Mouse (Mus musculus): ENCODE data around the gene Gm37240. TPM values are rescaled to one million over a fixed set of nuclear protein-coding genes. Genes with fewer than 3 reads are reported as not detected.

The Gm37240 gene
- total RNA-seq, 2 experiments from 2014 or later: 0.66 to 1.3 TPM

DNA sequence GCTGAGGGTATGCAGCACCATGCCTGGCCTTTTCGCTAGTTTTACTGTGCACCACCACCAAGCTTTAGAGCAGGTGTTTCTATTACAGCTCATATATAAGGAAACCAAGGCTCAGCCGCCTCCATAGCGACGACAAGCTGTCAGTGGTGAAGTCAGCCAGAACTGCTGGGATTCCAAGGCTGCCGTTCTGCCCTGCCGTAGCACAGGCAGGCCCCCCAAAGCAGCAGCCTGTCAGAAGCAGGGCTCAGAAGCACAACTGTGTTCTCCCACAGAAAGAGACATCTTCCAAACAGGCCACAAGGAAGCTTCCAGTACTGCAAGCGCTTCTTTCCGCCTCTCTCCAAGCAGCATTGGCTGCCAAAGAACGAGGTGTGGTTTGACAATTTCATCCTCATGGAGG is 871.7 kb downstream of the Gm37240 start:
- DNase-seq (ENCODE audit: low spot score in 2 of 2): peak; percentile 71 to 75

DNA sequence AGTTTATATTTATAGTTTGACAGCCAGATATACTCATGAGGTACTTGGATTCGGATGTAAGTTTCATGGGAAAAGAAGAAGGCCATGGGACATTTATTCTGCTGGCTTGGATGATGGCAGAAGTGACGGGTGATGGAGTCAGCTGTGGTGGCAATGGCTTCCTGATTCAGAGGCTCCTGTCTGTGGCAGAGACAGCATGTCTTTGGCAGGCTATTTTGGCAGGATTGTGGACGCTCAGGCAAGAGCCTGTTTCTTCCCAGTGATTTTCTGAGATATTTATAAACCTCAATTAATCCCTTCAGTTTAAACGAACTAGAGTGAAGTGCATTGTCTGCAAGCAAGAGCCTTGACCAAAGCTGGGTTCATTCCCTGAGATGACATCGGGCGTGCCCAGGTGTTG is 874.4 kb downstream of the Gm37240 start:
- DNase-seq (ENCODE audit: low spot score in 2 of 2): no peak
- intact Hi-C loops (cut with DNase I): no loop called here

More for the DNA sequence above, 871.7 kb downstream of the Gm37240 start:
- intact Hi-C loops (cut with DNase I): loop anchor here (5.0 kb wide), 2 partner anchors 58 to 557 kb away; partner anchors contain the start of gene Gatb

DNA sequence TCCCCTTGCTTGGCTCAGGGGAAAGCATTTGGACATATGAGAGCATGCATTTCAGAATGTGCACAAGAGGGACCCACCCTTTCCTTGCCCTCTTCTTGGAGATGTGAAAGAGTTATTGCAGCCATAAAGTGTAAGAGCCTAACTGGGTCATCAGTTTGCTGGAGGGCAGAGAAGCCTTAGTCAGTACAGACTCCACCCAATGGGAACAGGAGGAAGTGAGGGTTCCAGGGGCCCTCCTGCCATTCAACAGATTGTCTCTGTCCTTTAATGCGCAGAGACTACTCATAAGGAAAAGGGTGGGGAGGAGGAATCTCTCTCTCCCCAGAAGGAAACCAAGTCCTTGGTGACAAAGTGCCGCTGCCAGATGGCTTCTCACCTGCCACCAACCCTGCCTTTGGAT is 882.1 kb downstream of the Gm37240 start:
- intact Hi-C loops (cut with DNase I): no loop called here
- DNase-seq (ENCODE audit: low spot score in 2 of 2): no peak

DNA sequence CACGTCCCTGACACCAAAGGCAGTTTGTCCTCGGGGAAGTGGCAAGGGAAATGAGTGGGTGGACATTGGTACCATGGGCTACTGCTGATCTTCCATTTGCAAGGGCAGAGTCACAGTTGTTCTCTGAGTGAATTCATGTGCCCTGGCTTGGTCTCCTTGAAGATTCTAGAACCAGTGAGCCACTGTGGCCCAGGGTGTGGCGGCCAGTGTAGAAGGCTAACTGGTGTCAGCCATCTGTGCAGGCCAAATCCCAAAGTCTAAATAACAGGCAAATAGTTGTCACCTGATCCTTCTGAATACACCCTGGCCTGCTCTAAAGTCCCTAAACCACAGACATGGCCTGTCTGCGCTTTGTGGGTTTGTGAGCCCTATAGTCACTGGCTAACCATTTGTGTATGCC is 898.4 kb downstream of the Gm37240 start:
- no peak for DNase-seq (ENCODE audit: low spot score in 2 of 2)
- intact Hi-C loops (cut with DNase I): loop anchor here (5.0 kb wide), 1 partner anchor 33 kb away; no protein-coding TSS in a partner anchor

DNA sequence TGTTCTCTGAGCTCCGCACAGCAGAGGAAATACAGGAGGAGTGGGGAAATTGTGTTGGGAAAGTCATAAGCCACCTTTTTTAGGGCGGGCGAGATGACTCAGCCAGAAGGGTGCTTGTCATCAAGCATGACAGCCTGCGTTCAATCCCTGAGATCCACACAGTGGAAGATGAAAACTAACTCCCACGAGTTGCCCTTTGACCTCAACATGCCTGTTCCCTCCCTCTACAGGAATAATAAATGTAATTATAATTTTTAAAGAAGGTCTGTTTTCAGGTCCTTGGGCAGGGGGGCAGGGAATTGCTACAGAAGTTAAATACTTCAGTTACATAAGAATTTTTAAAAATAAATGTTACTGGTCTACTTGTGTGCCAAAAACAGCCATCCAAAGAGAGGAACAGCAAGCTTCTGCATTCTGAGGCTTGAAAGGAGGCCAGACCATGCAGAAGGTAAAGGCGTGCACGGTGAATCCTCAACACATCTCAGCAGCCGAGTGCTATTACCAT is 902.1 kb downstream of the Gm37240 start:
- DNase-seq (ENCODE audit: low spot score in 2 of 2): peak; percentile 76 to 77
- intact Hi-C loops (cut with DNase I): loop anchor here (5.0 kb wide), 1 partner anchor 37 kb away; no protein-coding TSS in a partner anchor

DNA sequence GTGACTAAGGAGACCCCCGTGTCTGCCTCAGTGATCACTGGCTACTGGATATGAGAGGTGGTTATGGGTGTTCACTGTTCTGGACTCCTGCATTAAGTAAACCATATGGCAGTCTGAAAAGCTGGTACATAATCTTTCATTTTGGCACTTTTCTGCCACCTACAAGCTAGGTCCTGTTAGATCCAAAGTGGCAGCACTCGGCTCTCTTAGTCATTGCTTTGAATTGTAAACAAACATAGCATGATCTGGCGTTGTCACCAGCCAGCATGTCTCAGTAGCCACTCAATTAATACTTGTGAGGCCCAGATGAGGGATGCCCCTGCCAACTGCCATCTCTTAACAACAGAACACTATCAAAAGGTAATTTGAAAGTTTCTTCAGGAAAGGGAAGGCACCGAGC is 904.6 kb downstream of the Gm37240 start:
- intact Hi-C loops (cut with DNase I): no loop called here
- peak in 1 of 2 experiments; percentile 40 for DNase-seq (ENCODE audit: low spot score in 2 of 2)

DNA sequence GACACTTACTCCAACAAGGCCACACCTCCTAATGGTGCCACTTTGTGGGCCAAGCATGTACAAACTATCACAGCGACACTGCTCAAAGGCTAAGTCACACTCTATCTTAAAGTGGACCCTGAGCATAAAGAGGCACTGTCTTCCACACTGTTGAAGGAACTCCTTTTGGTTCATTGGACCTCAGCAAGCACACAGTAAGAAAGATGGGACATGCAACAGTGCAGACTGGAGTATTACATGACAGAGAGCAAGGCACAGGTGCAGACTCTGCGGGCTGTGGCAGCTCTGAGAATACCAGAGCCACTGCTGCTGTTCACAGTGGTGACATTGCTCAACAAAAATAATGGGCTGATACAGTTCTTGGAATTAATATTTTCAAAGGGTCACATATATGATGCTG is 907.2 kb downstream of the Gm37240 start:
- peak in 1 of 2 experiments; percentile 30 for DNase-seq (ENCODE audit: low spot score in 2 of 2)
- intact Hi-C loops (cut with DNase I): no loop called here

DNA sequence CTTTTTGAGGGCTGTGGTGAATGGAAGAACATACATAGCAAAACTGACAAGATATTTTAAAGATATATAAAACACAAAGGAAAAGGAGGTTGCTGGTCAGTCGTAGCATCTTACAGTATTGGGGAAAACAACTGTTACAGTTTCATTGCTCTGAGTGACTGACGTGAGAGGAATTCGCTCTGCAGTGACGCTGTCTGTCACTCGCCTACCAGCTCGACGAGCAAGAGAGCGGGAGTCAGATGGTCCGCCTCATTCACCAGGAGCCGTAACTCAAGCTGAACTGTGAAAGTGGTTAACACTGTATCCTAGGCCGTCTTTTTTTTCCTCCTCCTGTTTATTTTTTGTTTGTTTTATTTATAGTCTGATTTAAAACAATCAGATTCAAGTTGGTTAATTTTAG is 908.6 kb downstream of the Gm37240 start:
- DNase-seq (ENCODE audit: low spot score in 2 of 2): peak in 1 of 2 experiments; percentile 2
- intact Hi-C loops (cut with DNase I): no loop called here

DNA sequence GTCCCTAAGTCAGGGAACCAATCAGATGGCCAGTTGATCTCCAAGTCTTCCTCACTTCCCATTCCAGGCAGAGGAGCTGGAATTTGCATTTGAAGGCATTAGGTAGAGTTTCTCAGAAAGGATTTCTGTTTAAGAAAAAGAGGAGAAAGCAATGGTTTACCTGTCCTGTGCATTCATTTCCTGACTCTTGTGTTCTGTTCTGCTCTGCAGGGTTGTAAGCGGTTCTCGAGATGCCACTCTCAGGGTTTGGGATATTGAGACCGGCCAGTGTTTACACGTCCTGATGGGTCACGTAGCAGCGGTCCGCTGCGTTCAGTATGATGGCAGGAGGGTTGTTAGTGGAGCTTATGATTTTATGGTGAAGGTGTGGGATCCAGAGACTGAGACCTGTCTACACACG is 913.1 kb downstream of the Gm37240 start:
- intact Hi-C loops (cut with DNase I): no loop called here
- DNase-seq (ENCODE audit: low spot score in 2 of 2): no peak

DNA sequence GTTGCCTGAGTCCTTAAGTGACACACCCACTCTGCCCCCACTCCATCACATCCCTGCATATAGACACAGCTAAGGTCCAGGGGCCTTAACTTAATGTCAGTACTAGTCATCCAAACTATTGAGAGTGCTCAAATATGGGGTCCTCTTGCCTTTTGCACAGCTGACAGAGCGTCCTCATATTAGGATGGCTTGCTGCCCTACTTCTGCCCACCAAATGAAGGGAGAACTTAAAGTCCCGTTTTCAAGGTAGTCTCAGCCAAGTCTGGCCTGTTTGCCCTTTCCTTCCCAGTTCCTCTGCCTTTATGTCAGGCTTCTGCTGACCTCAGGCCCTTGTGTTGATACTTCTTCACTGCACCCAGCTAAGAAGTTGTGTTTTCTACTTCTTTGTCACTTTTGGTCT is 914.4 kb downstream of the Gm37240 start:
- no peak for DNase-seq (ENCODE audit: low spot score in 2 of 2)
- intact Hi-C loops (cut with DNase I): no loop called here

DNA sequence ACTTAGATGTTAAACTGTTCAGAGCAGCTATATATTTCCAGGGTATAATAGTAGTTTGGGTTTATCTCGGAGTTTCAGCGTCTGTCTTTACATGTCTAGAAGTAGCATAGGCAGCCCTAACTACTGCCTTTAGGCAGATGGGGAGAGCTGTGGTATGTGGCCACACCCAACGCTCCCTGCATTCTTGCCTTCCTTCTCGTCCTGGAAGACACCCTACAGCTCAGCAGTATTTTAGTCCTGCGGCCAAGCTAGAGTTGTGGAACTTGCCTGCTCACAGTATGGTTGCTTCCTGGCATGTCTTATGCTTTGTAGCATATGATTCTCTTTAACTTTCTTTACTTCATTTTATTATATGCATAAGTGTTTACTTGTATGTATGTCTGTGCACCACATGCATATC is 915.8 kb downstream of the Gm37240 start:
- intact Hi-C loops (cut with DNase I): no loop called here
- no peak for DNase-seq (ENCODE audit: low spot score in 2 of 2)

DNA sequence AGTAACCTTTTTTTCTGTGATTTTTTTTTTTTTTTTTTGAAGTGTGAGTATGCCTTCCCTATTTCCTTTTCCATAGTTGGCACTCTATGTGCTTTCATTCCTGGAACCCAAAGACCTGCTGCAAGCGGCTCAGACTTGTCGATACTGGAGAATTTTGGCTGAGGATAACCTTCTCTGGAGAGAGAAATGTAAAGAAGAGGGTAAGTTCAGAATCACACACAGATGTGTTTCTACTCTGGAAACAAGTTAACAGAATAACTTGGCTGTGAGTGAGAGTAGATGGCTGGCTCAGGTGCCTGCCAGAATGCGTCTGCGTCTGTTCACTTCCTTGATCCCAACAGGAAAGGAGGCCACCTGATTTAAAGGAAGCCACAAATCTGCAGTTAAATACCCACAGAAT is 920.0 kb downstream of the Gm37240 start:
- intact Hi-C loops (cut with DNase I): no loop called here
- DNase-seq (ENCODE audit: low spot score in 2 of 2): no peak

DNA sequence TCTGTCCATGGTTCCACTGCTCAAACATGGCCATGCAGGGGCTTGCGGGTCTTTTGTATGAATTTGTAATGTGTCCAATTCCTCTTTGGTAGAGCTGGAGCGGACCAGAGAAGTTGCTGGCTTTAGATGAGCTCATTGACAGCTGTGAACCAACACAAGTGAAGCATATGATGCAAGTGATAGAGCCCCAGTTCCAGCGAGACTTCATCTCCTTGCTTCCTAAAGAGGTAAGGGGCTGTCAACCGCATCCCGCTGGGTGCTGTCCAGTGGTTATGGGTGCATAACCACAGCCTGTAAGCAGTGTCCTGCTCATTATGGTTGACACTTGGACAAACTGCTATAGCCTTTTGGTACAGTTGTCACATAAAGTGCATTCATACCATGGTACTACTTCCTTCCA is 922.2 kb downstream of the Gm37240 start:
- no peak for DNase-seq (ENCODE audit: low spot score in 2 of 2)
- intact Hi-C loops (cut with DNase I): no loop called here

DNA sequence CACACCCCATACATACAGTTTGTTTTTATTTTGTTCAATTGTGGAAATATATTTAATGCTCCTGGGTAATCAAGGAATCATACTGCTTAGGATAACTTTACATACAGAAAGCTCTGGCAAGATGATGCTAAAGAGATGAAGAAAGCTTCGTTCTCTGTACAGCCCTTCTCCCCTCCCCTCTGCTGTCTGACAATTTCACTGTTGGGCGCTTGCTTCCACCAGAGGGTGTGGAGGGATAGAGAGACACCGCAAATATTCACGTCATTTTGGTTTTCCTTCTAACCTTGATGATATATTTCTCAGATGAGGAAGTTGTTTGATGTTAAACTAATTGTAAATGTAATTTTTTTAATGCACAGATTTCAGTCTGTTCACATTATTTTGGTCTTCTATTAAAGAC is 931.5 kb downstream of the Gm37240 start:
- intact Hi-C loops (cut with DNase I): loop anchor here (5.0 to 10.0 kb wide), 4 partner anchors 61 to 419 kb away; no protein-coding TSS in a partner anchor
- no peak for DNase-seq (ENCODE audit: low spot score in 2 of 2)

DNA sequence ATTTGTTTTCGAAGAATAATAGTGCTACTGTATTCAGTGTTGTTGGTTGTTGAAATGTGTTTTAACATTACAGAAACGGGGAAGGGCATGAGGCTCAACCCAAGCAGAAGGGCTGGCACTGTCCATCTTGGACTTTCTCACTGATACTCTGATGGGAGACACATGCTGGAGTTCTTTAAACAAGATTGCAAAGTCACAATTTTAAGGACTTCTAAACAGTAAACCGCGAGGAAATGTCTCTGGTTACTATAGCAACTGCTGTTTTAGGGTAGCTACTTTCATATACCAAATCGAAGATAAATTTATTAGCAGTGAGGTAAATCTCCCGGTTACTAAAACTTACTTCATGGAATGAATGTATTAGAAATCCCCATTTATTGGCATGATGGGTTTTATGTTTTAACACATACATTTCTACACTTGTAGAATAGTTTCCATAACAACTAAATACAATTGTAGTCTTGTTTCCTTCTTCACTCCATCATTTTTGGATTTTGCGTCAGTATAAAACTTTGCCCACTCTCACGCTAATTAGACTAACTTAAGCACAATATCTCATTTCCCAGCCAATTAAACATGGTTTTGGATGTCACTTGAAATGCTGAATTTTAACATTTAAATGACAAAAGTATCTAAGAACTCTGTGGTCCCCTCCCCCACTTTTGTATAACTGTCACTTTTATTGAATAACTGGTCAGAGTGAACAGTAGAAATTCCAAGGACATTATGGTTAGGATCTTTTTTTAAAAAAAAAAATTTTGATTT is 932.1 kb downstream of the Gm37240 start:
- intact Hi-C loops (cut with DNase I): loop anchor here (5.0 to 10.0 kb wide), 4 partner anchors 62 to 420 kb away; no protein-coding TSS in a partner anchor
- no peak for DNase-seq (ENCODE audit: low spot score in 2 of 2)

DNA sequence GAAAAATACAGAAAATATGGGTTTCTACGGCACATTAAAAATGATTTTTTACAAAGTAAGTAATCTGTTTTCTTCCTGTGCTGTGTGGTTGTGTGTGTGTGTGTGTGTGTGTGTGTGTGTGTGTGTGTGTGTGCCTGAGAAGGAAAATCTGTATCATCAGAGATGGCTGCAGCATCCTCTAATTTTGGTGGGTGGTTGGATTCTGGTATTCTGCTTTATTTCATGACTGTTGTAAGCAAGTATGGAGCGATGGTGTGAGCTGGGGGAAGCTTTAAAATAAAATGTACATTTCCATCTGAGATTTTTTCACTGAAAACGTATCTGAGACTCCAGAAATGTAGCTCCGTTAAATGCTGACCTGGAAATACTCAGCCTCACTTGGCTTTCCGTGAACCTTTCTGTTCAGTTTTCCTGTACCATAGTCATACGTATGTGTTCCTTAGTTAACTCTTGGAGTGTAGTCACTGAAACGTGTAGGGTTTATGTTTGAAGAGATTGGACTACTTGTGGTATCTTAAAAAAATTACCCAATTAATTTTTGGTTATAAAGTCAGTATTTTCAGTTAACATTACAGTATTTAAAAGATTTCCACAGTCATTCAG is 934.6 kb downstream of the Gm37240 start:
- intact Hi-C loops (cut with DNase I): loop anchor here (5.0 to 10.0 kb wide), 4 partner anchors 232 to 620 kb away; partner anchors contain the start of gene Gatb
- no peak for DNase-seq (ENCODE audit: low spot score in 2 of 2)

DNA sequence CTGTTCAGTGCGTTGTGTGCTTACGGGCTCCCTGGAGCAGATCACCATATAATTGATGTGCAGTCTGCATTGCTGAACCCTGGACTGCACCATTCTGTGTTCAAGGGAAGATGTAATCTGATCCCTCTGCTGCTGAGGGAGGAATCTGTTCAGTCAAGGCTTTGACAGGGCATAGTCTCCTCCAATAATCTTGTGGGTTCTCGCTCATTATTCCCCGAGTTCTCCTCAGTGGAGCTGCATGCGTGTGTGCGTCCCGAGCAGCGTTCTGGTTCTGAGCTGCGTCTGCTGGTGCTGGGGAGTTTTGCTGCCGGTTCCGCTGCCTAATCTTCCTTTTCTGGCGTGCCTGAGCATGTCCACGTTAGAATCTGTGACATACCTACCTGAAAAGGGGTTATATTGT is 935.2 kb downstream of the Gm37240 start:
- intact Hi-C loops (cut with DNase I): loop anchor here (5.0 to 10.0 kb wide), 4 partner anchors 233 to 620 kb away; partner anchors contain the start of gene Gatb
- DNase-seq (ENCODE audit: low spot score in 2 of 2): peak; percentile 78

DNA sequence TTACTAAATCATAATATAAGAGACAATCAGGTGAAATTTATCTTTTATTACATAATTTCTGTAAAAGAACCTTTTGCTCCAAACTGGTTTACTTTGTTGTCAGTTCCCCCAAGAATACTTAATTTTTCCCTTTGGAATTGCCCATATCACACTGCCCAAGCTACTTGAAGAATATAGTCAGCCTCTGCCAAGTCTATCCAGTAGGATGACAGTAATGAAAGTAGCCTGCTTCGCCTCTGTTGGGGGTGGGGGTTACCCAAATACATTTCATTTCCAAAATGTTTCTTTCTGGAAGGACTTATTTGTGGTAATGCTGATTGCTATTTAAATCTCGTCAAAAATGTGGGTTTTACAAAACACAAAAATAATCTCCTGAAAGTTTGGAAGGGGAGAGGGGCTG is 935.6 kb downstream of the Gm37240 start:
- DNase-seq (ENCODE audit: low spot score in 2 of 2): no peak
- intact Hi-C loops (cut with DNase I): loop anchor here (5.0 to 10.0 kb wide), 4 partner anchors 233 to 621 kb away; partner anchors contain the start of gene Gatb

DNA sequence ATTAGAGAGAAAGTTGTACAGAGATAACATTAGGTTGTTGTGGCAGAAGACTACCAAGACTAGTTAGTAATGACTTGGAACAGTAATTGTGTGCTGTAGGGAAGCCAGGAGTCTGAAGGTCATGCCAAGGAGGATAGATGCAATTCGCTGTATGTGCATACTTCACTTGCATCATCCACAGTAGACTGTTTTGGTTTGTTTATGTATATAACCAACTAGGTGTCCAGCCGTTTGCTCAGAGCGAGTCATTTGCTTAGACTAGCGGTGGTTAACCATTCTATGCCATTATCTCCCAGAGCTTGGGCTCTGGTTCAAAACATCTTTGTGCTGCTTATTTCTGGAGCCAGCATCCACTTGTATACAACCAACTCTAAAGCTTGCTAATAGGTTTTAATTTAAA is 937.9 kb downstream of the Gm37240 start:
- intact Hi-C loops (cut with DNase I): no loop called here
- DNase-seq (ENCODE audit: low spot score in 2 of 2): no peak

DNA sequence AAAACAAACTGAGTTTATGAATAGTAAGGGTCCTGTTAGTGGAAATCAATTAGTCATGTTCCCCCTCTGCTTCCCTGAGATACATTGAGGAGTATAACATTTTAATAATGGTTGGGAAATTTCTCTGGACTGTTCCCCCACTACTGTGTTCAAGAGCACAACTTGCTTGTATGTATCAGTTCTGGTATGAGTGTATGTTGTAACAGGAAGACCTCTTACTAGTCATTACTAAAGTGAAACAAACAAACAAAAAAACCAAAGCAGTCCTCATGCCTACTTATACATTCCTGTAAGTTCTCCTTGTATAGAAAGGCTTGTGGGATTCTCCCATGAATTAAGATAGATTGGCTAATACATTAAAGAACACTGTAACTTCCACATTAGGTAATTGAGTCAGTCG is 940.9 kb downstream of the Gm37240 start:
- DNase-seq (ENCODE audit: low spot score in 2 of 2): no peak
- intact Hi-C loops (cut with DNase I): no loop called here

DNA sequence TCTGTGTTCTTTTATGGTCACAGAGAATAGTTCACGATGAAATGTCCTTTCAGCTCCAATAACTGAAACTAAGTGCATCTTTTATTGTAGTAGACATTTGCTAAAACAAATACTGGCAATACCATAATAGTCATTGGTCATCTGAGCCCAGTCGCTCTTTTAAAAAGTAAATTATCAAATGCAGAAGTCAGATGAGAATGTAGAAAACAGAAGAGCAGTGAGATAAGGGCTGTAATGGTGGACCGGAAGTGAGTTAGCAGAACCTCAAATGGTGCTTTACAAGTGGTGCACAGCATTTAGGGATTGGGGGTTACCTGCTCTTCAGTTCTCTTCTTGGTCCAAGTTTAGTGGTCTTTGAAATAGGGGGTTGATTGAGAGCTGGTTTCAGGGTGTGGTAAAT is 942.4 kb downstream of the Gm37240 start:
- no peak for DNase-seq (ENCODE audit: low spot score in 2 of 2)
- intact Hi-C loops (cut with DNase I): no loop called here

All from left cerebral cortex, postnatal 36 days (tissue).